Mouse (Mus musculus): Measurements from ENCODE around the gene Mettl8. TPM values are rescaled to one million over a fixed set of nuclear protein-coding genes. Genes with fewer than 3 reads are reported as not detected.

Mettl8 gene
- polyA plus RNA-seq, 1 experiment from 2014 or later: 26.1 TPM

- H3K9ac ChIP-seq (ENCODE audit: low read depth, low read length): no peak overlapping the region
- H3K4me2 ChIP-seq (replicated peaks; ENCODE audit: low read depth, low read length): no peak overlapping the region
- no peaks in the 10 kb centered on the region for H3K27me3 ChIP-seq (ENCODE audit: control insufficient read depth, insufficient read depth, low read length)
- H3K27ac ChIP-seq (ENCODE audit: low read depth, low read length): no peak overlapping the region
- H3K9me3 ChIP-seq (ENCODE audit: control insufficient read depth, low read length): no peaks in the 10 kb centered on the region
- H3K4me3 ChIP-seq (ENCODE audit: low read depth, low read length): no peak overlapping the region
- H3K36me3 ChIP-seq (ENCODE audit: control insufficient read depth, insufficient read depth, low read length): no peaks in the 10 kb centered on the region
- no peak for DNase-seq (ENCODE audit: low spot score)
- H3K4me1 ChIP-seq (replicated peaks; ENCODE audit: control insufficient read depth, insufficient read depth, low read length): no peaks in the 10 kb centered on the region
- no peak for ATAC-seq (ENCODE audit: low FRiP score)
- 76% methylated on average over 6 of the region's 6 CpGs for WGBS
Measured at GRCm38 (mm10) chr2:70960090-70960489, 95.3 kb downstream of the Mettl8 start.

- no peak overlapping the region for H3K4me3 ChIP-seq (ENCODE audit: low read depth, low read length)
- no peaks in the 10 kb centered on the region for H3K4me1 ChIP-seq (replicated peaks; ENCODE audit: control insufficient read depth, insufficient read depth, low read length)
- WGBS: 62% methylated on average over 7 of the region's 7 CpGs
- no peaks in the 10 kb centered on the region for H3K36me3 ChIP-seq (ENCODE audit: control insufficient read depth, insufficient read depth, low read length)
- H3K4me2 ChIP-seq (replicated peaks; ENCODE audit: low read depth, low read length): no peak overlapping the region
- H3K27ac ChIP-seq (ENCODE audit: low read depth, low read length): no peak overlapping the region
- H3K9ac ChIP-seq (ENCODE audit: low read depth, low read length): no peak overlapping the region
- no peak for DNase-seq (ENCODE audit: low spot score)
- no peak for ATAC-seq (ENCODE audit: low FRiP score)
- H3K27me3 ChIP-seq (ENCODE audit: control insufficient read depth, insufficient read depth, low read length): no peaks in the 10 kb centered on the region
- H3K9me3 ChIP-seq (ENCODE audit: control insufficient read depth, low read length): no peaks in the 10 kb centered on the region
Measured at GRCm38 (mm10) chr2:70959337-70959736, 96.0 kb downstream of the Mettl8 start.

- Histone ChIP-seq H3K4me3 (ENCODE audit: low read depth, low read length) (no peak overlapping the region), H3K36me3 (ENCODE audit: control insufficient read depth, insufficient read depth, low read length) (no peaks in the 10 kb centered on the region), H3K4me2 (replicated peaks; ENCODE audit: low read depth, low read length) (no peak overlapping the region), H3K27ac (ENCODE audit: low read depth, low read length) (no peak overlapping the region), H3K9me3 (ENCODE audit: control insufficient read depth, low read length) (no peaks in the 10 kb centered on the region), H3K9ac (ENCODE audit: low read depth, low read length) (no peak overlapping the region), H3K27me3 (ENCODE audit: control insufficient read depth, insufficient read depth, low read length) (no peaks in the 10 kb centered on the region), H3K4me1 (replicated peaks; ENCODE audit: control insufficient read depth, insufficient read depth, low read length) (no peaks in the 10 kb centered on the region)
- WGBS: 88% methylated on average over 6 of the region's 7 CpGs
- ATAC-seq (ENCODE audit: low FRiP score) (no peak), DNase-seq (ENCODE audit: low spot score) (no peak)
Measured at GRCm38 (mm10) chr2:70958536-70958935, 96.8 kb downstream of the Mettl8 start.

- DNase-seq (ENCODE audit: low spot score): no peak
- no peaks in the 10 kb centered on the region for H3K4me1 ChIP-seq (replicated peaks; ENCODE audit: control insufficient read depth, insufficient read depth, low read length)
- H3K9ac ChIP-seq (ENCODE audit: low read depth, low read length): no peak overlapping the region
- H3K27me3 ChIP-seq (ENCODE audit: control insufficient read depth, insufficient read depth, low read length): no peaks in the 10 kb centered on the region
- H3K9me3 ChIP-seq (ENCODE audit: control insufficient read depth, low read length): no peaks in the 10 kb centered on the region
- no peak overlapping the region for H3K27ac ChIP-seq (ENCODE audit: low read depth, low read length)
- H3K4me3 ChIP-seq (ENCODE audit: low read depth, low read length): no peak overlapping the region
- ATAC-seq (ENCODE audit: low FRiP score): no peak
- H3K36me3 ChIP-seq (ENCODE audit: control insufficient read depth, insufficient read depth, low read length): no peaks in the 10 kb centered on the region
- no peak overlapping the region for H3K4me2 ChIP-seq (replicated peaks; ENCODE audit: low read depth, low read length)
- 74% methylated on average over 2 of the region's 2 CpGs for WGBS
Measured at GRCm38 (mm10) chr2:70953616-70954015, 101.8 kb downstream of the Mettl8 start.

GRCm38 (mm10) chr2:70951944-70952343, 103.4 kb downstream of the Mettl8 start:
- ATAC-seq (ENCODE audit: low FRiP score): no peak
- H3K27me3 ChIP-seq (ENCODE audit: control insufficient read depth, insufficient read depth, low read length): no peaks in the 10 kb centered on the region

GRCm38 (mm10) chr2:70944511-70945305, 110.7 kb downstream of the Mettl8 start:
- Histone ChIP-seq H3K27ac (ENCODE audit: low read depth, low read length) (no peak overlapping the region), H3K4me2 (replicated peaks; ENCODE audit: low read depth, low read length) (no peak overlapping the region), H3K9me3 (ENCODE audit: control insufficient read depth, low read length) (no peaks in the 10 kb centered on the region), H3K4me3 (ENCODE audit: low read depth, low read length) (no peak overlapping the region), H3K4me1 (replicated peaks; ENCODE audit: control insufficient read depth, insufficient read depth, low read length) (no peaks in the 10 kb centered on the region), H3K36me3 (ENCODE audit: control insufficient read depth, insufficient read depth, low read length) (no peaks in the 10 kb centered on the region), H3K9ac (ENCODE audit: low read depth, low read length) (no peak overlapping the region), H3K27me3 (ENCODE audit: control insufficient read depth, insufficient read depth, low read length) (no peaks in the 10 kb centered on the region)
- DNase-seq (ENCODE audit: low spot score) (no peak), ATAC-seq (ENCODE audit: low FRiP score) (no peak)
- WGBS: 83% methylated on average over 8 of the region's 8 CpGs

More at GRCm38 (mm10) chr2:70951944-70952343, 103.4 kb downstream of the Mettl8 start:
- 86% methylated on average over 2 of the region's 2 CpGs for WGBS
- Histone ChIP-seq H3K36me3 (ENCODE audit: control insufficient read depth, insufficient read depth, low read length) (no peaks in the 10 kb centered on the region), H3K27ac (ENCODE audit: low read depth, low read length) (no peak overlapping the region), H3K9me3 (ENCODE audit: control insufficient read depth, low read length) (no peaks in the 10 kb centered on the region), H3K4me2 (replicated peaks; ENCODE audit: low read depth, low read length) (no peak overlapping the region), H3K4me3 (ENCODE audit: low read depth, low read length) (no peak overlapping the region), H3K4me1 (replicated peaks; ENCODE audit: control insufficient read depth, insufficient read depth, low read length) (no peaks in the 10 kb centered on the region), H3K9ac (ENCODE audit: low read depth, low read length) (no peak overlapping the region)
- DNase-seq (ENCODE audit: low spot score): no peak

- Histone ChIP-seq H3K4me3 (ENCODE audit: low read depth, low read length) (no peak overlapping the region), H3K27ac (ENCODE audit: low read depth, low read length) (no peak overlapping the region), H3K9me3 (ENCODE audit: control insufficient read depth, low read length) (no peaks in the 10 kb centered on the region), H3K9ac (ENCODE audit: low read depth, low read length) (no peak overlapping the region), H3K27me3 (ENCODE audit: control insufficient read depth, insufficient read depth, low read length) (no peaks in the 10 kb centered on the region), H3K4me1 (replicated peaks; ENCODE audit: control insufficient read depth, insufficient read depth, low read length) (no peaks in the 10 kb centered on the region), H3K36me3 (ENCODE audit: control insufficient read depth, insufficient read depth, low read length) (no peaks in the 10 kb centered on the region), H3K4me2 (replicated peaks; ENCODE audit: low read depth, low read length) (no peak overlapping the region)
- DNase-seq (ENCODE audit: low spot score) (no peak), ATAC-seq (ENCODE audit: low FRiP score) (no peak)
- WGBS: 92% methylated on average over 14 of the region's 14 CpGs
Measured at GRCm38 (mm10) chr2:70940826-70941225, 114.6 kb downstream of the Mettl8 start.

GRCm38 (mm10) chr2:70938844-70939494, 116.4 kb downstream of the Mettl8 start:
- DNase-seq (ENCODE audit: low spot score): no peak
- no peak overlapping the region for H3K4me2 ChIP-seq (replicated peaks; ENCODE audit: low read depth, low read length)
- no peak overlapping the region for H3K9ac ChIP-seq (ENCODE audit: low read depth, low read length)
- H3K4me1 ChIP-seq (replicated peaks; ENCODE audit: control insufficient read depth, insufficient read depth, low read length): no peaks in the 10 kb centered on the region
- no peaks in the 10 kb centered on the region for H3K36me3 ChIP-seq (ENCODE audit: control insufficient read depth, insufficient read depth, low read length)
- no peaks in the 10 kb centered on the region for H3K9me3 ChIP-seq (ENCODE audit: control insufficient read depth, low read length)
- no peak for ATAC-seq (ENCODE audit: low FRiP score)
- no peaks in the 10 kb centered on the region for H3K27me3 ChIP-seq (ENCODE audit: control insufficient read depth, insufficient read depth, low read length)
- no peak overlapping the region for H3K27ac ChIP-seq (ENCODE audit: low read depth, low read length)
- no peak overlapping the region for H3K4me3 ChIP-seq (ENCODE audit: low read depth, low read length)
- WGBS: 81% methylated on average over 21 of the region's 21 CpGs

- ATAC-seq (ENCODE audit: low FRiP score) (no peak), DNase-seq (ENCODE audit: low spot score) (no peak)
- Histone ChIP-seq H3K36me3 (ENCODE audit: control insufficient read depth, insufficient read depth, low read length) (no peaks in the 10 kb centered on the region), H3K4me2 (replicated peaks; ENCODE audit: low read depth, low read length) (no peak overlapping the region), H3K27me3 (ENCODE audit: control insufficient read depth, insufficient read depth, low read length) (no peaks in the 10 kb centered on the region), H3K4me1 (replicated peaks; ENCODE audit: control insufficient read depth, insufficient read depth, low read length) (no peaks in the 10 kb centered on the region), H3K27ac (ENCODE audit: low read depth, low read length) (no peak overlapping the region), H3K9me3 (ENCODE audit: control insufficient read depth, low read length) (no peaks in the 10 kb centered on the region), H3K9ac (ENCODE audit: low read depth, low read length) (no peak overlapping the region), H3K4me3 (ENCODE audit: low read depth, low read length) (no peak overlapping the region)
- 85% methylated on average over 8 of the region's 8 CpGs for WGBS
Measured at GRCm38 (mm10) chr2:70934772-70935171, 120.6 kb downstream of the Mettl8 start.
